Mouse (Mus musculus) heart, adult 2 months (tissue): ENCODE results near the gene Ntmt1.

Source experiments
- CTCF ChIP-seq: fragments of 200-600 bp; IDR thresholded peaks from 2 replicates; pipeline ENCODE4 v1.8.1; 2022; ENCODE audit warnings: antibody characterized with exemption, mild to moderate bottlenecking, moderate library complexity
- POLR2A ChIP-seq: fragments of 200-500 bp; IDR thresholded peaks from 2 replicates; pipeline ENCODE4 v1.6.1; 2011; ENCODE audit warnings: mild to moderate bottlenecking, low read depth, low read length, control low read depth; ENCODE audit not compliant: insufficient read depth

GRCm38 (mm10) chr2:30816383-30816782, 8.8 kb downstream of the Ntmt1 start:
- TF ChIP-seq CTCF (no peak), POLR2A (no peak)
